Mouse (Mus musculus): ENCODE measurements around the gene Focad. TPM values are rescaled to one million over a fixed set of nuclear protein-coding genes. Genes with fewer than 3 reads are reported as not detected.

Gene Focad
- polyA plus RNA-seq, 1 experiment = 11.7 TPM

DNA sequence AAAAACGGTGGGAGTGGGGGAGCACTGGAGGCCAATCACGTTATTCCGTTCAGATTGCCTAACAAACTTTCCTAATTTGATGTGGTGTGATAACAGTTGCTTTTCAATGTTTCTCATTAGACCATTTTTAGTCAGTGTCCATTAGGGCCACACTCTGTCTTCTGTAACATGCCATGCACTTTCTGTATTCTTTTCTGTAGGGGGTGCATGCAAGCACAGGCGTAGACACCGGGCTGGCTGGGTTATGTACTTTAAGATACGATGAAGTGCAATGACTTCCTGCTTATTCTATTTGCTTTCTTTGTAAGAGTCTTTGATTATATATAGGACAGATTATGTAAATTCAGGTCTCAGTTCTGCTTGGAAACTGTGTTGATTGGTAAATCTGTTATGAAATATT lies 116.2 kb downstream of the Focad start:
- DNase-seq (ENCODE audit: low read depth) = no peak

DNA sequence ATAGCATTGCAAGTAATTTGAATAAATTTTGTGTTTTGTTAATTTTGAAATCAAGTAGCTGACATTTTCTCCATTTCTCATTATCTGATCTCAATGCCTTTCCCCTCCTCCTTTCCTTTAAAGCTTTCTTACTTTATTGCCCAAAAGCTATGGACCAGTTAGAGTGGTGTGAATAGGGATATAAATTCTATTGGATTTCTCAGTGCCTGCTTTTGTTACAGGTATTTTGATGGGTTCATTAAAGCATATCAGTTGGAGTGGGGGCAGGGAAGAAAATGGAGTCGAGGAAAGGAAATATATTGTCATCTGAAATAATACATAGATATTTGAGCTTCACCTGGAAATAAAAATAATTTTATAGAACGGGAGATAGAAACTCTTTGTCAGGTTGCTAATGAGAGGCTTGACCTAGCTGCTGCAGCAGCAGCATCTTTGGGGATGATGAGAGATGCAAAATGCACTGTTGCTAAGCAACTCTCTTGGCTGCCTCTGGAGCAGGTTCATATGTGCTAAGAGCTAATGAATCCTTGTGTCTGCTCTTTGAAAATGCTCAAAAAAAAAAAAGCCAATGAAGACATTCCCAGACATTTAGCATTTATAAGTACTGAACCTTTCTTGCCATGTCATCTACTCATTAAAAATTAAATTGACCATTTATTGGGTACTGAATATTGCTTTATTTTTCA lies 116.9 kb downstream of the Focad start:
- DNase-seq (ENCODE audit: low read depth) = no peak

DNA sequence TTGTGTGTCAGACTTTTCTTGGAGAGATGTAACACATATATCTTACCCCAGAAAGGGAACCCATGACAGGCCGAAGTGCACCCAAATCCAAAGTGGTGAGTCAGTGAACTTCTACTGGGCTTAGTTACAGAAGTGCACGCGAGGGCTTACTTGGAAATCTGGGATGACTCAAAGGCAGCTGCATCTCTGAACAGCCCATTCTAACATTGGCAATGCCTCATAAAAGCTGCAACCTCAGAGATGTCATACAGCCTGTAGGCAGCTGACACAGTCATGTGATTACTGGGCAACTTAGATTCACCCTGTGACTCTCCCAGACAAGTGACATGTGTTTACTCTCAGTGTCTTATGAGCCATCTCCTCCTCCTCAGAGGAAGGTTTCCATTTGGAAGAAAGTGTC lies 119.5 kb downstream of the Focad start:
- DNase-seq (ENCODE audit: low read depth) = no peak

DNA sequence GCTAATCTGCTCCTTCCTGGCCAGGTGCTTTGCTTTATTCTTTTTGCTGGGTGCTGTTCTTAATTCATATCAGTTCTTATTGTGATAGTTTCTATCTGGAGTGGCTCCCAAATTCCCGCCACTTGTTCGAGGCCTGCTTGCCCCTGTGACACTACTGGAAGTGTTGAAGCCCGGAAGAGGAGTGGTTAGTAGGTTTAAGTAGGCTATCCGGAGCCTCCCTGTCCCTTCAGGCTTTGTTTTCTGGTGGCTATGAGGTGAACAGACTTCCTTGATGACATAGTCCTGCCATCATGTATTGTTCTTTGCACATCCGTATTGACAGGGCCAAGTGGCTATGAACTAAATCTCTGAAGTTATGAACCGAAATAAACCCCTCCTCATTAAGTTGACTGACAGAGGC lies 123.9 kb downstream of the Focad start:
- no peak for DNase-seq (ENCODE audit: low read depth)

DNA sequence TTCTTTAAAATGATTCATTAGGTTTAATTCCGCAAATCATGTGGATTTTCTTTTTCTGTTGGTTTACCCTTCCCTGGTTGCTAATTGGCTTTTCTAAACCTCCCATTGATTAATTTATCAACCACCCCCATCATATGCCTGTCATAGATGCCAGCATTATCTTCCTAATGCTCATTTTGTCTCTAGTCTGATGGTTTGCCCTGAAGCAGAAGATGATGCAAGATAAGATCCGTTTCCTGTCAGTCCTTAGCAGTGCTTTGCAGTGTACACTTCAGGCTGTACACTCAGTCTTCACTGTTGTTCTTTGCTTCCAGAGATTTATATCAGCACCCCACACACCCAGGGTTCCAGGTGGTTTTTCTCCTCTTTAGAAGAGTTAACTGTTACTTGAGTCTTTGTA lies 124.4 kb downstream of the Focad start:
- DNase-seq (ENCODE audit: low read depth) = no peak

DNA sequence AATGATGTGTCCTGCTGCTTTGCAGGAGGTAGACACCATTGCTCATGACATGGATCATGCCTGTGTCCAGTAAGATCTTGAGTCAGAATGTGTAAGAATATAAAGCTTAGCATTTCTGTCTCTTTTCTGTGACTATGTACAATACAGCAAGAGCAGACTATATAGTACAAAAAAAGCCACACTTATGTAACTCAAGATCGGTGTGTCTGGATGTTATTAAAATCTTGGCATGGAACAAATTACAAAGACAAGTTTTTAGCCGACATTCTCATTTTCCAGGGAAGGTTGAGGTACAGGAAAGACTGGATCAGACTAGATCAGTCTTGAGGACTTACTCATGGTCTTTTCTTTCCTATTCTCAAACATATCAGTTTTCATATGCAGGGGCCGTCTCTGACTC lies 136.9 kb downstream of the Focad start:
- DNase-seq (ENCODE audit: low read depth) = no peak

DNA sequence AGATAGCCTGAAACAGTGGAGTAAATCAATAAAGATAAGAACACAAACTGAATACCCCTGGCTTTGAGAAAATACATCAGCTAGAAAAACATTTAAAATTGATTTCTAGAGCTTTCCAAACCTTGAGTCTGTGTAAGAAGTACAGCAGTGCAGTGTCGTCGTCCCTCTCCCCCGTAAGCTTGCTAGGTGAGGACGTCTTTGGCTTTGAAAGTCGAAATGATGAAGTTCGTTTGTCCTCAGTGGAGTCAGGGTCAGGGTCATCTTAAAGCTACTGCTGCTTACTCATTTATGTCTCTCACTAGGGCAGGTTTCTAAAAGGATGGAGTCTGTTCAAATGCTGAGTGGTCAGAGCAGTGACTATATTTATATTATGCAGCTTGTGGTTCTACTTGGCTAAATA lies 141.5 kb downstream of the Focad start:
- no peak for DNase-seq (ENCODE audit: low read depth)

DNA sequence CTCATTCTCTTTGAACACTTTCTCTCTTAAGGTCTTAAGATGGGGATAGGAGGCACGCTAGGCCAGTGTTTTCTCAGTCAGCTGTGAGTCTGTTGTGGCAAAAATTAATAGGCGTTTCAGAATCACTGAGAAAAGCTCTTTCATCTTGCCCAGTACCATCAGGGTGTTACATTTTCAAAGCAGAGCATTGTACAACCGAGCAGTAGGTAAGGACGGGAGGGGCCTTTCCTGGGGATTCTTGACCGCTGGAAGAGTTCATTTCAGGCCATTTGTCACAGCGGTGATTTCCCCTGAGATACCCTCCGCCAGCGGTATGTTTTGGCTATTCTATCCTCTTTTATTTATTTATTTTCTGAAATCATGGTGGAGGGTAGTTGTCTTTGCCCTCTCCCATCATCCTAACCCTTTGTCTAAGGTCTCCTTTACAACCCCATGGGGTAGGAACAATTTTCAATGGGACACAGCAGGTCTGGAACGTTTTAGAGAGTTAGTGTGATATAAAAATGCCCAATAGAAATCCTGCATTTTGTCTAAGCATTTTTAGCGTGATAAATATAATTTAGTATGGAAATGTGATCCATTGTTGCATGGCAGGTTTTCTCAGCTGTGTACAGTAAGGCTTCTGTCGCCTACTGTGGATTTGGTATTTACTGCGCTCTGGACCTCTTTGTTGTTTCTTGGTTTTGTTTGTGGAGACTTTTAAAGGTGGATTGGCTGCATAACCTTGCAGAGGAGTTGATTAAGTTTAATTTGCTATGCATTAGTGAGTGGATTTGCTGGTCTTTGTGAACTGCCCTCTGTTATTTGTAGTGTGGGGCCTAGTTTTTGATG lies 142.7 kb downstream of the Focad start:
- DNase-seq (ENCODE audit: low read depth) = no peak

DNA sequence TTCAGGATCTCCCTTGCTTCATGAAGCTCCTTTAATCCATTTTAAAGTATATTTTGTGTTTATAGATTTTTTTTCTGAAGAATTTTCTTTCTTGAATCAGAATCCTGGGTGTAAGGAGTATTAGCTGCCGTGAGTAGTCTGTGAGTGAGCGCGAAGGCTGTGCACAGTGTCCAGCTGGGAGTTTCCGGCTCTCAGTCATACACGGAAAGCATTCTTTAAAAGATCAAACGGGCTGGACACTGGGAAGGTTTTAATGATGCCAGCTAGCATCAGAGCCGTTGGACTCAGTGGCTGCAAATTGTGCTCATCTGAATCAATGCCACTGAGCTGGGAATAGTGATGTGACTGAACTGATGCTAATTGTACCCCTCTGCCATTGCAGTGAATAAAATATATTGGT lies 143.9 kb downstream of the Focad start:
- no peak for DNase-seq (ENCODE audit: low read depth)

DNA sequence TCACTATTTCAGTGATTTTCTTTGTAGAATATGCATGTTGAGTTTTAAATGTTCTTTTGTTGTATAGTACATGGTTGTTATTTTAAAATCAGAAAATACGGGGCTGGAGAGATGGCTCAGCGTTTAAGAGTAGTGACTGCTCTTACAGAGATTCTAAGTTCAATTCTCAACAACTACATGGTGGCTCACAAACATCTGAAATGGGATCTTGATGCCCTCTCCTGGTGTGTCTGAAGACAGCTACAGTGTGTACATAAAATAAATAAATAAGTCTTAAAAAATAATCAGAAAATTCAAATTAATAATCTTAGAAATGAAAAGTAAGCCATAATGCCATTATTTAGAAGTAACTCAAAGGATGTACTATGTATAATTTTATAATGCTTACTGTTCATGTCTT lies 149.4 kb downstream of the Focad start:
- DNase-seq (ENCODE audit: low read depth) = no peak

DNA sequence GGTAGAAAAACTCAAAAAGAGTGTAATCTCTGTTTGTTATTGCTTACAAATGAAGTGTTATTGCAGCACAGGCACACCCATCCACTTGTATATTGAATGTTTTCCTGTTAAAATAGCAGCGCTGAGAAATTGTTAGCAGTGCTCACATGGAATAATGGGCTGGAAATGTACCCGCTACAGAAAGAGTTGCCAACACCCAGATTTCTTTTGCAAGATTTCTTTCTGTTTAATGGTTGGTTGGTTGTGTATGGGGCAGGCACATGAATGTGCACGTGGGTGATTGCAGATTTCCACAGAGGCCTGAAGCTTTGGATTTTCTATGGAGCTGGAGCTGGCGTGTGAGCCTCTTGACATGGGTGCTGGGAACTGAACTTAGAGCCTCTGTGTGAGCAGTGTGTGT lies 151.1 kb downstream of the Focad start:
- DNase-seq (ENCODE audit: low read depth) = no peak

DNA sequence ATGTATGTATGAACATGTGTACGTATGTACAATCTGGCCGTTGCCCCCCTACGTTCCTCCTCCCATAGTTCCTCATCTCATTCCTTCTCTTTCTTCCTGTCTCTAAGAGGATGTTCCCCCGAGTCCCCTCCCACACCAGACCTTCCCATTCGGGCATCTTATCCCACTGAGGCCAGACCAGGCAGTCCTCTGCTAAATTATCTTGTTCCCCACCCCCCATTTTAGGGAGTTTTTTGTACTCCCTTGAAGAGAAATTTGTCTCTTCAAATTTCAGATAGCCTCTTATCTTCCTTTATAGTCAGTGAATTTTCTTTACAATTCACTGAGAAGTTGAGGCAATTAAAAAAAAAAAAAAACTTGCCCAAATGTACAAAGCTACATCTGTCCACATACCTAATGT lies 166.9 kb downstream of the Focad start:
- DNase-seq (ENCODE audit: low read depth) = no peak

DNA sequence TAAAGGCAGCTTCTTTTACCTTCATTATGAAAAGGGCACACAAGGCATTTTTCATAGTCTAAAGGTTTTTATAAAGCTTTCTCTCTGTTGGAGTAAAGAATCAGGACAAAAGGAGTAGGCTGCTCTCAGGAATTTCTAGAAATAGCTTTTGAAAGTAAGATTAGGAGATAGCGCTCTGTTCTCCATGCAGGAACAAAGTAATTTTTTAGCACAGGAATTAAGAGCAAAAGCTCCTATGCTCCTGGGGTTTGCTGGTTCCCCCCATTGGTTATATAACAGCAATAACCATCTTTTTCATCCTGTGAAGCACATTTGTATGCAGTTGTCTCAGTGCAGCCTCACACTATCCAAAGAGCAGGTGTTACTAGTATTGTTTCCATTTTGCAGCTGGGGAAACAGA lies 170.1 kb downstream of the Focad start:
- DNase-seq (ENCODE audit: low read depth) = no peak

DNA sequence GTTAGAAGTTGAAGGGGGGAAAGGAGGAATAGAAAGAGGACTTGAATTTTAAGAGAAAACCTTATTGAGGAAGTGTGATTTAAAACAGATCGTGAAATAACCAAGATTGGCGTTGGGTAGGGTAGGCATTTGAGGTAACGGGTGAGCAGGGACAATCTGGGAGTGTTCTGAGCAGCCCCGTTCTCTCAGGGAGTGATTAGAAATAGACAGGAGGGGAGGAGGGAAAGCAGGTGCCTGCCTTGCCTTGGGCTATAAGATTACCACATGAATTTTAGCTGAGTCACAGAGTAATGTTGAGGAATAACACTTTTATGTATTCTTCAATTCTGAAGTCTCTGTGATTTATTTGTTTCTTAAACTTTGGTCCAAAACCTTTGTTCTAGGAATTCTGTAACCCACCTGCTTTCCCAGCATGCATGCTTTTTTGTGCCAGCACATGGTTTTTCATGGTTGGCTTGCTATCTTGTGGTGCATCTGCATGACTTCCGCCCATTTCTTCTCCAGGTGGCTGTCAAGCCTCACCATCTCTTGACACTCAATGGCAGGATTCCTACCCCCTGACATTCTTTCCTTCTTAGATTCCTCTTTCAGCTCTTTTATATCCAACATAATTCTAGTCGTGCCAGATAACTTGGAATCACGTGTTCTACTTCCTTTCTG lies 176.1 kb downstream of the Focad start:
- DNase-seq (ENCODE audit: low read depth) = no peak

DNA sequence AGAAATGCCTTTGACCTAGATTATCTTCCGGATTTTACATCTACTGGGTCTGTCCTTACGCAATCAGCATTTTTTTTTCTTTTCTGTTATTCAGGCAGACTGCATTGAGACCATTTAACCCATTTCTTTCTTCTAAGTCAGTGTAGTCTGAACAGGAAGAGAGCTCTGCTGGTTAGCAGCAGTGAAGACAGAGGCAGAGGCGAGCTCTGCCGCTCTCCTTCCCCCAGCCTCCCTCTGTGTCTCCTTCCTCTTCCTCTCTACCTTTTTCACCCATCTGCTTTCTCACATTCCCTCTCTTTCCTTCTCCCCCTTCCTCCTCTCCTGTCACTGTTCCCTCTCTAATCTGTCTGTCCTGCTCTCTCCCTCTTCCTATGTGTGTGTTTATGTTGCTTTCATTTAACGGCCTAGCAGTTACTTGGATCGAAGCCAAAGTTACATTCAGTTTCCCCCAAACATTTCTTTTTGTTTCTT lies 181.2 kb downstream of the Focad start:
- no peak for DNase-seq (ENCODE audit: low read depth)

DNA sequence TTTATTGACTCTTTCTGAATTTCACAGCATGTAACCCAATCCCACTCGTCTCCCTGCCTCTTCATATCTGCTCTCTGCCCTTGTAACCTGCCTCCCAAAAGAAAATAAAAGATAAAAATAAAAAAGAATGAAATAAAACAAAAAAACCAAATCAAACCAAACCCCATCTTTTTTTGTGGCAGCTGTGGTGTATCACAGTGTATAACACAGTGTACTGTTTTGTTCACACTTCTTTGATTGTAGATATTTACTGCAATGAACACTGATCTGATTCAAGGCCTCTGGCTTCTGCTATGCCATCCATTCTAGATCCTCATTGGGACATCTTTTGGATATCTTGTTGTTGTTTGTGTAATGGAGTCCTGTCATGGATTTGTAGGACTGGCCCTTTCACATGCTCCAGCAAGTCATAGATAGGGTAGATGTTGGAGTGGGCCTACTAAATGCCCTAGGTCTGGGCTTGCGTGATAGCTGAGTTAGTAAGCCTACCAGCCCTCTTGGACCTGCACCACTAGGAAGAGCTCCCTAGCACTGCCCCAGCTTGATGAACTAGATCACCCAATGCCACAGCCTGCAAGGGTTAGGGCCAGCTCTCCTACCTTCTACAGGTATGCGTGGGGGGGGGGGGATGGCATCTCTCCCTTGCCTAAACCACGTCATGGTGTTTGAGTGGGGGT lies 181.8 kb downstream of the Focad start:
- no peak for DNase-seq (ENCODE audit: low read depth)

DNA sequence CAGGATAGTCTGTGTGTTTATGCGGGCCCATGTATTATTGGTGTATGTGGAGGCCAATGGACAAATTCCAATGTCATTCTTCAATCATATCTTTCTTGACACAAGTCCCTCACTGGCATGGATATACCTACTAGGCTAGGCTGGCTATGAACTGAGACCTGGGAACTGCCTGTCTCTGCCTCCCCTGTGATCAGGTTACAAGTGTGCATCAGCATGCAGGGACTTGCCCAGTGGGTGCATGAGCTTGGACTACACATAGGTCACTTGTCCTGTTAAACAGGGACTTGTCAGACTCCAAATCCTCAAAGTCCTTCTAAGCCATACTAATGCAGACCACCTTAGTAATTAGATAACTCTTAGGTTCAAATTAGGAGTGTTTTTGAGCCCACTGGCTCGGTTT lies 184.1 kb downstream of the Focad start:
- no peak for DNase-seq (ENCODE audit: low read depth)

DNA sequence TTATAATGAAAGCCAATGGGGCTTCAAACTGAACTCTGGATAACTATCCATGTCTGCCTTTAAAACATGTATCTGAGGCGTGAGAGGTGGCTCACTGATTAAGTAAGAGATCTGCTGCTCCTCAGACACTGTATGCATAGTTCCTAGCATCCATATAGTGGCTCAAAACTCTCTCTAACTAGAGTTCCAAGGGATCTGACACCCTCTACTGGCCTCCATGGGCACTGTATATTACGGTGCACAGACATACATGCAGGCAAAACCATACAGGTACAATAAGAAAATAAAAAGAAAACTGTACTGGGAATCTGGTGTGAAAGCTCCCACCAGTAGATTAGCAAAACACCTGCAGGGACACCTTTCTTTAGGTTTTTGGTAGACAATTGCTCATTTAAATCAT lies 186.1 kb downstream of the Focad start:
- DNase-seq (ENCODE audit: low read depth) = no peak

DNA sequence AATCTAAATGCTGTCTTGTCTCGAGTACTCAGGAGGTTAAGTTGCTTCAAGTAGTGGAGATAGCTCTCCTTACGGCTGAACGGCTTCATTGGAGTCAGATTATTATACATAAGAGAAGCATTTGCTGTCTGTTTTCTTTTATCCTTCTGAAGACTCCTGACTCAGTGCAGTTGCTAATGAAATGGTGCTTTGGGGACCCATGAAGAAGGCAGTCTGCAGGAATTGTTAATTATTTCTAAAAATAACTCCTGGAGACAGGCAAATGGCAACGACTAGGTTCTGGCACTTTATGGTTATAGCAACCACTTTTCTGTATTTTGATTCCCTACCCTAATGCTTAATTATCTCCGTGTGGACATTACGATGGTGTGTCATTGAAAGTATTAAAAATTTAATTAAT lies 201.1 kb downstream of the Focad start:
- DNase-seq (ENCODE audit: low read depth) = no peak

DNA sequence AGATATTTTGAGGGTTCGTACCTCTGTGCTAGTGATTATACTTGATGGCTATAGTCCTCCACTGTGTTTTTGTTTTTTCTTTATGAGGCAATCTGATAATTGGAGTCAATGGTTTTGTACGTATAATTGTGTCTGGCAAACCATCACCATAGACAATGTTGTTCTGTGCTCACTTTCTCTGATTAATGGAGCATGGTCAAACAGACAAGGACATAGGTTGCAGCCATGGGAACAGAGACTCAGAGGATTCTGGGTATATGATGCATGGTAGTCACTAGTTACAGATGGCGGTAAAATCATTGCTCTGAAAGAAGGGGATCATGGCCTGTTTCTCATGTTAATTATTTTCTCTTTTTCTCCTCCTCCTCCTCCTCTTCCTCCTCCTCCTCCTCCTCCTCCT lies 205.1 kb downstream of the Focad start:
- DNase-seq (ENCODE audit: low read depth) = no peak

DNA sequence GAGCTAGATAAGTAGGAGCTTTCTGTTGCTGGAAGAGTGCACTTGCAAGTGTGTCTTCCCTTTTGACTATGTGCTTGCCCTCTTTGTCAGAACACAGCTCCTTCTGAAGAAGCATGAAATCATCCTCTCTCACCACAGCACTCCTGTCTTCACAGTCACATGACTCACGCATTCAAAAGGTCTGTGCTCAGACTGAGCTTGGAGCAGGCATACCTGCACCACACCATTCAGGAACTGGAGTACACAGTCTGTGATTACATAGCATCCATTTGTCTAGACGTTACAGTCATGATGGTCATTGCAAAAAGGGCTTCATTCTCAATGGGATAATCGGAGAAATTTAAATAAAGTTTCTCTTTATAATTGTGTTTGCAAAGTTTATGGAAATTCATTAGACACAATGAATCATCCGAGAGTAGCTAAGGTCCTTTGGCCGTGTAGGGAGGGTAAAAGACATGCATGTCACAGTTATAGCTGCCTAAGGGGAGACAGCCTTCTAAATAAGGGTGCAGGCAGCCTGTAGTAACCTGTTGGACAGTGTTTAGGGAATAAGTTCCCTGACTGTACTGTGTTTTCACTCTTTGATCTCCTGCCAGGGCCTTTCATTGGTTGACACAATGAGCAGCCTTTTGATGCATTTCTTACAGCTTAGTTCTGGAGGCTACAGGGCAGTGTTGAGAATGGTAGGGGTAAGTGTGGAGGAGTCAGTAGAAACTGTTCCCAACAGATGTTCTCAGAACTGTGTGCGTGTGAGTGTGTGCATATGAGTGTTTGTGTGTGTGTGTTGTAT lies 206.6 kb downstream of the Focad start:
- DNase-seq (ENCODE audit: low read depth) = no peak

DNA sequence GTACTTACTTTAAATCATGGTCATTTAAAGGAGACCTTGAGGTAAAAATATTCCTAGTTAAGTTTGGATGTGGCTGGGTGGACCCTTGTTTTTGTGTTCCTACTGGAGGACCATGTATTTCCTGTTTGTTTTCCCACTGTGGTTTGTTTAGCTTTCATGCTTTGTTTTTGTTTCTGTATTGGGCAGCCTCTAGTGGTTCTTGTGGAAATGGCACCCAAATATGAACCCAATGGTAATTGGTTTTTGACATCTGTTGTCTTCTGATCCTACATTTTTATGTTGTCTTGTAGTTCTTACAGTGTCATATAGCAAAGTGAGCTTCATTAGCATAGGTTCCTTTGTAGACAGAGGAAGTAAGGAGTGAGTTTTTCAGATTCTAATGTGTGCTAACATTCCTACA lies 207.9 kb downstream of the Focad start:
- no peak for DNase-seq (ENCODE audit: low read depth)

Data from gonadal fat pad, adult 2 months (tissue).